ENCODE assay signal across 10 mouse cellular contexts in the genomic region with DNA sequence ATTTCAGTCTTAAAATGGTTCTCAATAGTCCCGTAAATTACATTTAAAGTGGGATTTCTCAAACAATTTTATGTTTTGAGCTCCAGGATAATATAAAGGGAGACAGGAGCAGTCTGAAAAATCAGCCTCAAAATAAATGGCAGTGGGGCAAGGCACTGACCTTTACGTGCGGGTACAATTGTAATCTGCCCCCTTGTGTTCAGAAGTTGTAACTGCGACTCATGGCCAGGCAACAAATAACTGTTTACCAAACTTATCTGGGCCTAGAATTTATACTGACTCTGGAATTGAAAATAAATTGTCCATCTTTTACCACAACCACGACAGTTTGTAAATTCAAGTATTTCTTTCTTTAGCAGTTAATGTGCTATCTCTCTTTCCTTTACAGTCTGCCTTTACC. TPM values are rescaled to one million over a fixed set of nuclear protein-coding genes. Genes with fewer than 3 reads are reported as not detected.
DNase-seq lines count a peak whose midpoint lies in the region; ATAC-seq and TF ChIP-seq lines count a peak whose summit lies in the region.
"Had no signal": no experiment of that assay in that cellular context is flagged by ENCODE, and none has a peak within 500 bp of the region (broad histone marks: within the 10 kb centered on the region; RNA-seq: fewer than 3 reads in every experiment).

No protein-coding gene starts in this region.

- H3K36me3 ChIP-seq in limb, embryonic 11.5 days (ENCODE audit: control insufficient read depth, insufficient read depth, low read length), result no peaks in the 10 kb centered on the region
- H3K36me3 ChIP-seq in limb, embryonic 10.5 days, result no peaks in the 10 kb centered on the region
- no peaks in the 10 kb centered on the region for H3K36me3 ChIP-seq in hindbrain, postnatal 0 days (ENCODE audit: insufficient read depth, low read length)
- no peaks in the 10 kb centered on the region for H3K36me3 ChIP-seq in midbrain, embryonic 10.5 days

- no peak overlapping the region for H3K9ac ChIP-seq in limb, embryonic 11.5 days (ENCODE audit: low read length)
- H3K9ac ChIP-seq in hindbrain, postnatal 0 days (replicated peaks; ENCODE audit: low read length), result no peak overlapping the region

- 9% methylated on average over 5 of the region's 5 CpGs for WGBS in limb, embryonic 11.5 days
- 12% methylated on average over 5 of the region's 5 CpGs for WGBS in limb, embryonic 10.5 days
- WGBS in hindbrain, postnatal 0 days, result 16% methylated on average over 5 of the region's 5 CpGs
- WGBS in midbrain, embryonic 10.5 days, result 11% methylated on average over 5 of the region's 5 CpGs

- H3K4me2 ChIP-seq in limb, embryonic 11.5 days (ENCODE audit: low read depth, severe bottlenecking), result no peak overlapping the region
- no peak overlapping the region for H3K4me2 ChIP-seq in hindbrain, postnatal 0 days (ENCODE audit: low read depth, low read length)

- DNase-seq in adrenal gland, postnatal 25 days, result peak; percentile 3
- no peak for DNase-seq in adrenal gland, adult 18-20 months (ENCODE audit: low spot score in 2 of 2)
- DNase-seq in limb, embryonic 11.5 days (ENCODE audit: low spot score), result peak; percentile 52
- DNase-seq in limb, embryonic 10.5 days (ENCODE audit: low spot score), result no peak
- peak; percentile 17 for DNase-seq in NIH3T3 (ENCODE audit: low read depth)
- peak; percentile 56 for DNase-seq in hindbrain, postnatal 0 days (ENCODE audit: low spot score)
- no peak for DNase-seq in layer of hippocampus, postnatal 36 days
- no peak for DNase-seq in midbrain, embryonic 10.5 days (ENCODE audit: low spot score)

- ATAC-seq in limb, embryonic 11.5 days (ENCODE audit: insufficient number of reproducible peaks, low FRiP score, low TSS enrichment, low read depth), result no peak
- ATAC-seq in hindbrain, postnatal 0 days, result no peak

- no peak overlapping the region for H3K4me3 ChIP-seq in limb, embryonic 11.5 days (ENCODE audit: low read depth, low read length)
- H3K4me3 ChIP-seq in limb, embryonic 10.5 days, result no peak overlapping the region
- H3K4me3 ChIP-seq in hindbrain, postnatal 0 days (ENCODE audit: low read length), result no peak overlapping the region
- no peak overlapping the region for H3K4me3 ChIP-seq in midbrain, embryonic 10.5 days

- H3K9me3 ChIP-seq in limb, embryonic 11.5 days (ENCODE audit: control insufficient read depth, low read length), result no peaks in the 10 kb centered on the region
- H3K9me3 ChIP-seq in limb, embryonic 10.5 days (replicated peaks), result no peaks in the 10 kb centered on the region
- H3K9me3 ChIP-seq in hindbrain, postnatal 0 days (ENCODE audit: low read length), result no peaks in the 10 kb centered on the region
- H3K9me3 ChIP-seq in midbrain, embryonic 10.5 days (replicated peaks), result no peaks in the 10 kb centered on the region

- H3K4me1 ChIP-seq in limb, embryonic 11.5 days (ENCODE audit: control insufficient read depth, insufficient read depth, low read length), result no peaks in the 10 kb centered on the region
- H3K4me1 ChIP-seq in limb, embryonic 10.5 days, result no peaks in the 10 kb centered on the region
- no peaks in the 10 kb centered on the region for H3K4me1 ChIP-seq in hindbrain, postnatal 0 days (ENCODE audit: insufficient read depth, low read length)
- no peaks in the 10 kb centered on the region for H3K4me1 ChIP-seq in midbrain, embryonic 10.5 days

- peak; percentile 71 for TF ChIP-seq CTCF in hindbrain, postnatal 0 days (IDR thresholded peaks at IDR 0.05; ENCODE audit: low read depth)

- H3K27ac ChIP-seq in limb, embryonic 11.5 days (replicated peaks; ENCODE audit: low read depth, low read length), result no peak overlapping the region
- H3K27ac ChIP-seq in limb, embryonic 10.5 days, result no peak overlapping the region
- H3K27ac ChIP-seq in hindbrain, postnatal 0 days, result no peak overlapping the region
- H3K27ac ChIP-seq in midbrain, embryonic 10.5 days (replicated peaks), result no peak overlapping the region

- no peaks in the 10 kb centered on the region for H3K27me3 ChIP-seq in limb, embryonic 11.5 days (ENCODE audit: control insufficient read depth, insufficient read depth, low read length)
- H3K27me3 ChIP-seq in limb, embryonic 10.5 days (ENCODE audit: low read depth, poor library complexity, severe bottlenecking), result no peaks in the 10 kb centered on the region
- no peaks in the 10 kb centered on the region for H3K27me3 ChIP-seq in hindbrain, postnatal 0 days (ENCODE audit: insufficient read depth, low read length)
- H3K27me3 ChIP-seq in midbrain, embryonic 10.5 days (ENCODE audit: low read depth, poor library complexity, severe bottlenecking), result no peaks in the 10 kb centered on the region

RNA-seq across cellular contexts. Expression of gene Krtap19-1, which starts 17.8 kb away (rescaled TPM):
- not detected in 2 replicates for total RNA-seq in adrenal gland, postnatal 25 days (2021)
- not detected for total RNA-seq in adrenal gland, adult 18-20 months (2021)
- not detected in 2 replicates for polyA plus RNA-seq in limb, embryonic 11.5 days (2014; fragmentation: Nextera tagmentation; extraction: Ambion mirVana)
- not detected in 2 replicates for polyA plus RNA-seq in limb, embryonic 10.5 days (2016; fragmentation: Nextera tagmentation; extraction: Ambion mirVana)
- not detected in 2 replicates for total RNA-seq in hindbrain, postnatal 0 days (2014; rRNA removed)
- polyA plus RNA-seq in hindbrain, postnatal 0 days (2015; fragmentation: Nextera tagmentation; extraction: Ambion mirVana), result not detected in 2 replicates
- not detected for total RNA-seq in layer of hippocampus, postnatal 36 days (2021)
- not detected in 2 replicates for polyA plus RNA-seq in midbrain, embryonic 10.5 days (2016; fragmentation: Nextera tagmentation; extraction: Ambion mirVana)
- total RNA-seq: heart, postnatal 14 days had no signal
- polyA plus RNA-seq: neural tube, embryonic 14.5 days had no signal

RNA-seq across cellular contexts. Expression of gene Krtap19-2, which starts 22.6 kb away (rescaled TPM):
- not detected in 2 replicates for total RNA-seq in adrenal gland, postnatal 25 days (2021)
- total RNA-seq in adrenal gland, adult 18-20 months (2021), result not detected
- polyA plus RNA-seq in limb, embryonic 11.5 days (2014; fragmentation: Nextera tagmentation; extraction: Ambion mirVana), result not detected in 2 replicates
- polyA plus RNA-seq in limb, embryonic 10.5 days (2016; fragmentation: Nextera tagmentation; extraction: Ambion mirVana), result not detected in 2 replicates
- not detected in 2 replicates for total RNA-seq in hindbrain, postnatal 0 days (2014; rRNA removed)
- not detected in 2 replicates for polyA plus RNA-seq in hindbrain, postnatal 0 days (2015; fragmentation: Nextera tagmentation; extraction: Ambion mirVana)
- not detected for total RNA-seq in layer of hippocampus, postnatal 36 days (2021)
- not detected in 2 replicates for polyA plus RNA-seq in midbrain, embryonic 10.5 days (2016; fragmentation: Nextera tagmentation; extraction: Ambion mirVana)
- total RNA-seq: heart, postnatal 14 days had no signal
- polyA plus RNA-seq: neural tube, embryonic 14.5 days had no signal

RNA-seq across cellular contexts. Expression of gene Krtap14, which starts 25.5 kb away (rescaled TPM):
- total RNA-seq in adrenal gland, postnatal 25 days (2021), result not detected in 2 replicates
- total RNA-seq in adrenal gland, adult 18-20 months (2021), result not detected
- not detected in 2 replicates for polyA plus RNA-seq in limb, embryonic 11.5 days (2014; fragmentation: Nextera tagmentation; extraction: Ambion mirVana)
- not detected in 2 replicates for polyA plus RNA-seq in limb, embryonic 10.5 days (2016; fragmentation: Nextera tagmentation; extraction: Ambion mirVana)
- not detected in 2 replicates for total RNA-seq in hindbrain, postnatal 0 days (2014; rRNA removed)
- not detected in 2 replicates for polyA plus RNA-seq in hindbrain, postnatal 0 days (2015; fragmentation: Nextera tagmentation; extraction: Ambion mirVana)
- total RNA-seq in layer of hippocampus, postnatal 36 days (2021), result not detected
- polyA plus RNA-seq in midbrain, embryonic 10.5 days (2016; fragmentation: Nextera tagmentation; extraction: Ambion mirVana), result not detected in 2 replicates
- total RNA-seq: heart, postnatal 14 days had no signal
- polyA plus RNA-seq: neural tube, embryonic 14.5 days had no signal

RNA-seq across cellular contexts. Expression of gene Krtap19-3, which starts 26.4 kb away (rescaled TPM):
- total RNA-seq in adrenal gland, postnatal 25 days (2021), result not detected in 2 replicates
- total RNA-seq in adrenal gland, adult 18-20 months (2021), result not detected
- polyA plus RNA-seq in limb, embryonic 11.5 days (2014; fragmentation: Nextera tagmentation; extraction: Ambion mirVana), result not detected in 2 replicates
- polyA plus RNA-seq in limb, embryonic 10.5 days (2016; fragmentation: Nextera tagmentation; extraction: Ambion mirVana), result not detected in 2 replicates
- total RNA-seq in hindbrain, postnatal 0 days (2014; rRNA removed), result not detected in 2 replicates
- polyA plus RNA-seq in hindbrain, postnatal 0 days (2015; fragmentation: Nextera tagmentation; extraction: Ambion mirVana), result not detected in 2 replicates
- not detected for total RNA-seq in layer of hippocampus, postnatal 36 days (2021)
- polyA plus RNA-seq in midbrain, embryonic 10.5 days (2016; fragmentation: Nextera tagmentation; extraction: Ambion mirVana), result not detected in 2 replicates
- total RNA-seq: heart, postnatal 14 days had no signal
- polyA plus RNA-seq: neural tube, embryonic 14.5 days had no signal

RNA-seq across cellular contexts. Expression of gene Krtap15, which starts 31.4 kb away (rescaled TPM):
- not detected in 2 replicates for total RNA-seq in adrenal gland, postnatal 25 days (2021)
- not detected for total RNA-seq in adrenal gland, adult 18-20 months (2021)
- 0.23 TPM in 1 of 2 replicates, not detected in the other for polyA plus RNA-seq in limb, embryonic 11.5 days (2014; fragmentation: Nextera tagmentation; extraction: Ambion mirVana)
- polyA plus RNA-seq in limb, embryonic 10.5 days (2016; fragmentation: Nextera tagmentation; extraction: Ambion mirVana), result not detected in 2 replicates
- not detected in 2 replicates for total RNA-seq in hindbrain, postnatal 0 days (2014; rRNA removed)
- polyA plus RNA-seq in hindbrain, postnatal 0 days (2015; fragmentation: Nextera tagmentation; extraction: Ambion mirVana), result not detected in 2 replicates
- not detected for total RNA-seq in layer of hippocampus, postnatal 36 days (2021)
- polyA plus RNA-seq in midbrain, embryonic 10.5 days (2016; fragmentation: Nextera tagmentation; extraction: Ambion mirVana), result not detected in 2 replicates
- total RNA-seq: heart, postnatal 14 days had no signal
- polyA plus RNA-seq: neural tube, embryonic 14.5 days had no signal

Comparison
In these comparisons a context has a peak if more than half of its experiments do, and no peak if none do; other contexts are left out.
1. DNase-seq: peak in adrenal gland, postnatal 25 days (single experiment), limb, embryonic 11.5 days (single experiment), NIH3T3 (single experiment) and hindbrain, postnatal 0 days (single experiment); none in adrenal gland, adult 18-20 months (0 of 2), limb, embryonic 10.5 days (single experiment), layer of hippocampus, postnatal 36 days (0 of 2) and midbrain, embryonic 10.5 days (single experiment).